Mouse (Mus musculus) intestine, embryonic 15.5 days (tissue): ENCODE results near the gene Tmem50b. TPM values are rescaled to one million over a fixed set of nuclear protein-coding genes. Genes with fewer than 3 reads are reported as not detected.

ENCODE experiments used
- ATAC-seq: fragments of 200-750 bp; cut with Nextera tagmentation; 2 replicates; pipeline ENCODE4 v1.8.0; 2017; ENCODE audit warnings: moderate TSS enrichment, moderate library complexity
- H3K27ac ChIP-seq: fragments of 300-500 bp; sonication (generic); 2 replicates; pipeline ENCODE4 v1.5.1; 2015; ENCODE audit warnings: mild to moderate bottlenecking, inconsistent platforms
- H3K27me3 ChIP-seq: fragments of 300-500 bp; sonication (generic); replicated peaks from 2 replicates; pipeline ENCODE4 v1.6.1; 2015; ENCODE audit warnings: inconsistent platforms
- H3K36me3 ChIP-seq: fragments of 300-500 bp; sonication (generic); 2 replicates; pipeline ENCODE4 v1.6.1; 2015; ENCODE audit warnings: inconsistent platforms
- H3K4me1 ChIP-seq: fragments of 300-500 bp; sonication (generic); replicated peaks from 2 replicates; pipeline ENCODE4 v1.6.1; 2015; ENCODE audit warnings: inconsistent platforms
- H3K4me2 ChIP-seq: fragments of 300-500 bp; sonication (generic); replicated peaks from 2 replicates; pipeline ENCODE4 v1.6.1; 2015; ENCODE audit warnings: mild to moderate bottlenecking, inconsistent platforms
- H3K4me3 ChIP-seq: fragments of 300-500 bp; sonication (generic); replicated peaks from 2 replicates; pipeline ENCODE4 v1.5.1; 2015; ENCODE audit warnings: inconsistent platforms
- H3K9ac ChIP-seq: fragments of 300-500 bp; sonication (generic); 2 replicates; pipeline ENCODE4 v1.6.1; 2015; ENCODE audit warnings: inconsistent platforms
- H3K9me3 ChIP-seq: fragments of 300-500 bp; sonication (generic); 2 replicates; pipeline ENCODE4 v1.6.1; 2016; ENCODE audit warnings: inconsistent platforms
- WGBS: fragments of 180-500 bp; shearing (Covaris S2); methylation state at CpG from one replicate; pipeline ENCODE4 v1.1.7; 2015; 5-methylcytosine and 5-hydroxymethylcytosine counted together
- polyA plus RNA-seq: library from polyadenylated mRNA; unstranded; fragments of >200 nt; fragmentation: Nextera tagmentation; extraction: Ambion mirVana; gene quantifications from 2 replicates; pipeline ENCODE4 v1.2.1, GENCODE M21; 2015

Gene Tmem50b
- polyA plus RNA-seq, 1 experiment from 2014 or later = 31.7 TPM

DNA sequence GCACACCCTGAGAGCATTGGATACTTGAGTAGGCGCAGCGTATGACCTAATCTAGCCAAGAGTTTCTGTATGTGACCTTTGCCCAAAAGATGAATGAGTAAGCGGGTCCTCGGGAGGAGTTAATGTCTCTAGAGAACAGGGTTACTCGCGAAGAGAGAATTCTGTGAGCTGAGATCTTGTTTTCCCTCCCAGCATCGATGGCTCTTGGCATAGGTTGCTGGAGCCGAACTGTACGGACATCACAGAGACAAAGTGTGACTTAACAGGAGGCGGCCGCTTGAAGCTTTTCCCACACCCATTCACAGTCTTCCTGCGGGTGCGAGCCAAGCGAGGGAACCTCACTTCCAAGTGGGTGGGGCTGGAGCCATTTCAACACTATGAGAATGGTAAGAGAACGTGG lies 39.9 kb downstream of the Tmem50b start:
- Histone ChIP-seq H3K27me3 (no peaks in the 10 kb centered on the region), H3K4me2 (no peak overlapping the region), H3K4me1 (peaks cover 29% of the 10 kb centered on the region), H3K27ac (no peak overlapping the region), H3K9me3 (no peaks in the 10 kb centered on the region), H3K9ac (no peak overlapping the region), H3K4me3 (no peak overlapping the region), H3K36me3 (peaks cover 31% of the 10 kb centered on the region; the same call in 1 of the 2 replicates)
- 87% methylated on average over 15 of the region's 15 CpGs for WGBS
- ATAC-seq = no peak

- Histone ChIP-seq H3K36me3 (peaks cover 27% of the 10 kb centered on the region; the same call in 1 of the 2 replicates), H3K4me3 (no peak overlapping the region), H3K27ac (no peak overlapping the region), H3K9me3 (no peaks in the 10 kb centered on the region), H3K9ac (no peak overlapping the region), H3K4me2 (no peak overlapping the region), H3K4me1 (peaks cover 29% of the 10 kb centered on the region), H3K27me3 (no peaks in the 10 kb centered on the region)
- no peak for ATAC-seq
- 90% methylated on average over 7 of the region's 7 CpGs for WGBS
Observed at GRCm38 (mm10) chr16:91557214-91557613, 40.4 kb downstream of the Tmem50b start.

GRCm38 (mm10) chr16:91556659-91557058 lies 40.9 kb downstream of the Tmem50b start:
- no peak overlapping the region for H3K27ac ChIP-seq
- H3K9me3 ChIP-seq = no peaks in the 10 kb centered on the region
- H3K4me3 ChIP-seq = no peak overlapping the region
- H3K36me3 ChIP-seq = peaks cover 21% of the 10 kb centered on the region; the same call in 1 of the 2 replicates
- peaks cover 29% of the 10 kb centered on the region for H3K4me1 ChIP-seq
- ATAC-seq = no peak
- H3K4me2 ChIP-seq = no peak overlapping the region
- no peak overlapping the region for H3K9ac ChIP-seq
- H3K27me3 ChIP-seq = no peaks in the 10 kb centered on the region
- 70% methylated on average over 15 of the region's 15 CpGs for WGBS

DNA sequence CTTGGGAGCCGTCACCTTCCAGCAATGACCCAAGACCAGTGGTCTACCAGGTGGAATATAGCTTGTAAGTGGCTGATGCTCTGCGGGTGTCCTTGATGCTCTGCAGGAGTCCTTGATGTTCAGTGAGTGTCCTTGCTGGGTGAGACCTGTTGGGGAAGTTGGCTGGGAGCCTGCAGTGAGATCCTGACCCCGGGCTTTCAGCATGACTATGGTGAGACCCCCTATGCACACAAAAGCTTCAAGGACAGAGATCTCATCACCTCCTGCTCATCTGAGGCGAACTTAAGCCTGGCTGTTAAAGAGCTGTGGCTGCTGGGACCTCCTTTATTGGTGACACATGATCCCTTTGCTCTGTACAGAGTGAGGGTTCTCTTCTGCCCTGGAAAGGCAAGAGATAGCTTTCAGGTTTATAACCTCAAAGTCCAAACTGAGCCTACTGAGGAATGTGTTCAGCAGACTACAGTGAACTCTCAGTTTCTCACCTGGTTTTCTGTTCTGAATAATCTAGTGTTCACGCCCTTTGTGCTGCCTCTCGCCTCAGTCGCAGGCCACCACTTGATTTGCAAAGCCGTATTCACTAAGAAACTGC lies 42.5 kb downstream of the Tmem50b start:
- Histone ChIP-seq H3K27ac (peak overlapping the region; percentile 25), H3K27me3 (no peaks in the 10 kb centered on the region), H3K4me2 (no peak overlapping the region), H3K36me3 (peaks cover 18% of the 10 kb centered on the region; the same call in 1 of the 2 replicates), H3K9ac (no peak overlapping the region), H3K9me3 (no peaks in the 10 kb centered on the region), H3K4me1 (peaks cover 29% of the 10 kb centered on the region), H3K4me3 (no peak overlapping the region)
- ATAC-seq = peak; percentile 69
- WGBS = 66% methylated on average over 8 of the region's 8 CpGs

DNA sequence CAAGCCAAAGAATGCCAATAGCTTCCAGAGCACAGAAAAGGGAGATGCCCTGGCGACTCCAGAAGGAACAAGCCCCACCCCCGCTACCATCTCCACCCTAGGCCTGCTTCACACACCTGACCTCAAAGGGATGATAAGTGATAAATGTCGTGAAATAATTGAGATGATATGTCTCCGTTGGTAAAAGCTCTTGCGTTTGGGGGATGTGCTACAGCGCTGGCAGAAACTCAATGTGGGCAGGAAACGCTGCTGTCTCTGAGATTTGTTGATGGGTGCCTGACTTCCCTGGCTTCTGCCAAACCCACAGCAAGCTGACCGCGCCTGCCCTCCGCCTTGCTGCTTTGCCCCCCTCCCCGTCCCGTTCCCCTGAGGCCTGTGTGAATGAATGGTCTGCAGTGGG lies 44.0 kb downstream of the Tmem50b start:
- 50% methylated on average over 12 of the region's 12 CpGs for WGBS
- H3K4me3 ChIP-seq = no peak overlapping the region
- peaks cover 35% of the 10 kb centered on the region for H3K4me1 ChIP-seq
- ATAC-seq = no peak
- no peaks in the 10 kb centered on the region for H3K27me3 ChIP-seq
- no peaks in the 10 kb centered on the region for H3K9me3 ChIP-seq
- no peak overlapping the region for H3K9ac ChIP-seq
- H3K27ac ChIP-seq = no peak overlapping the region
- H3K4me2 ChIP-seq = no peak overlapping the region; the same call in 1 of the 2 replicates
- H3K36me3 ChIP-seq = peaks cover 12% of the 10 kb centered on the region; the same call in 1 of the 2 replicates

GRCm38 (mm10) chr16:91552072-91552471 lies 45.5 kb downstream of the Tmem50b start:
- 50% methylated on average over 9 of the region's 9 CpGs for WGBS
- 0 out of 2 replicates have a peak, but pooled peaks cover 4% of the 10 kb centered on the region for H3K36me3 ChIP-seq
- no peaks in the 10 kb centered on the region for H3K9me3 ChIP-seq
- H3K4me2 ChIP-seq = peak overlapping the region; percentile 6; the same call in 1 of the 2 replicates
- H3K4me1 ChIP-seq = peaks cover 39% of the 10 kb centered on the region
- H3K27me3 ChIP-seq = no peaks in the 10 kb centered on the region
- no peak overlapping the region for H3K9ac ChIP-seq
- H3K4me3 ChIP-seq = no peak overlapping the region
- peak; percentile 40 for ATAC-seq
- peak overlapping the region; percentile 75 for H3K27ac ChIP-seq

DNA sequence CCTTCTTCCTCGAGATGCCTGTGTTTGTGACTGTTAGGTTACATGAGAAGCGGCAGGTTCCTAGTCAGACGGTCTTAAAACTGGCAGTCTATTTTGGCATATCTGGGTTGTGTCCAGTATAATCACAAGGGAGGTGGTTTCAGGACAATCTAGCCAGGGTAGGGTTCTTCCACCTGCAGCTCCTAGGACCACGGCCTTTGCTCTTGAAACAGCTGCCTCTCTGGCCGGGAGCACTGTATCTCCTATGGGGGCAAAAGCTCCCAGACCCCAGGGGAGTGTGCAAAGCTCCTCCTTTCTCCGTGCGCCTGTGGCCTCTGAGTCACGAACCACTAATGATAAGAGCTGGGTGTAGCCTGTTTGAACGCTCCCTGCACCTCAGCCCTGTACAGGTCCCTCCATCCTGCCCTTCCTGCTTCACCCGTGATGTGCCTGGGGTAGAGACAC lies 46.5 kb downstream of the Tmem50b start:
- Histone ChIP-seq H3K9me3 (no peaks in the 10 kb centered on the region), H3K27ac (peak overlapping the region; percentile 75), H3K36me3 (0 out of 2 replicates have a peak, but pooled peaks cover 4% of the 10 kb centered on the region), H3K4me1 (peaks cover 44% of the 10 kb centered on the region), H3K4me2 (peak overlapping the region; percentile 6), H3K9ac (no peak overlapping the region), H3K27me3 (no peaks in the 10 kb centered on the region), H3K4me3 (no peak overlapping the region)
- WGBS = 59% methylated on average over 10 of the region's 10 CpGs
- peak; percentile 63 for ATAC-seq

DNA sequence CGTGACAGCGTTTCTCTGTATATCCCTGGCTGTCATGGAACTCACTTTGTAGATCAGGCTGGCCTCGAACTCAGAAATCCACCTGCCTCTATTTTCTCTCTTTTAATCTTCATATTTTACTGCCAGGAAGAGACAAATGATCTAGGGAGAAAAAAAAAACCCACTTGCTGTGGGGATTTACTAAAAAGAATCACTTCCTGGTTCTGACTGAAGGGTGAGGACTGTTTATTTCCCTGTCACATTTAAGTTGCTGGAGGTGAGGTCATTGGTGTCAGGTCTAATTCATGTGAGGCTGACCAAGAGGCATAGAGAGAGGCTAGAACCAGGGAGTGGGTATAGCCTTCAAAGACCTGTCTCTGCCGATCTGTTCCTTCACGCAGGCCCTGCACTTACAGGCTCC lies 48.0 kb downstream of the Tmem50b start:
- H3K4me3 ChIP-seq = no peak overlapping the region
- H3K9me3 ChIP-seq = no peaks in the 10 kb centered on the region
- peaks cover 41% of the 10 kb centered on the region for H3K4me1 ChIP-seq
- H3K9ac ChIP-seq = no peak overlapping the region
- ATAC-seq = no peak
- H3K27me3 ChIP-seq = no peaks in the 10 kb centered on the region
- WGBS = 65% methylated on average over 5 of the region's 5 CpGs
- H3K4me2 ChIP-seq = peak overlapping the region; percentile 74
- no peaks in the 10 kb centered on the region for H3K36me3 ChIP-seq
- peak overlapping the region; percentile 70 for H3K27ac ChIP-seq

DNA sequence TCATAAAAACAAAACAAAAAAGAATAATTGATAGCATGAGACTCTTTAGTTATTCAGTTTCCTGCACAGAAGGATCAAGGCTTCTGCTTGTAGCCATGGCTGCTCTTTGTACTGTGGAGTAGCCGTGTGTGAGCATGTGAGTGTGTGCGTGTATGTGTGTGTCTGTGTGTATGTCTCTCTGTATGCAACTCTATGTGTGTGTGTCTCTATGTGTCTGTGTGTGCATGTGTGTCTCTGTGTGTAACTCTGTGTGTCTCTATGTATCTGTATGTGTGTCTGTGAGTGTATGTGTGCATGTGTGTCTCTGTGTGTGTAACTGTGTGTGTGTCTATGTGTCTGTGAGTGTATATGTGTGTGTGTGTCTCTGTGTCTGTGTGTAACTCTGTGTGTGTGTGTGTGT lies 48.6 kb downstream of the Tmem50b start:
- Histone ChIP-seq H3K27me3 (no peaks in the 10 kb centered on the region), H3K4me1 (peaks cover 34% of the 10 kb centered on the region), H3K36me3 (no peaks in the 10 kb centered on the region), H3K9ac (peak overlapping the region; percentile 14; the same call in 1 of the 2 replicates), H3K4me2 (peak overlapping the region; percentile 74), H3K4me3 (peak overlapping the region; percentile 26), H3K27ac (peak overlapping the region; percentile 80), H3K9me3 (no peaks in the 10 kb centered on the region)
- WGBS = 70% methylated on average over 2 of the region's 2 CpGs
- ATAC-seq = no peak

DNA sequence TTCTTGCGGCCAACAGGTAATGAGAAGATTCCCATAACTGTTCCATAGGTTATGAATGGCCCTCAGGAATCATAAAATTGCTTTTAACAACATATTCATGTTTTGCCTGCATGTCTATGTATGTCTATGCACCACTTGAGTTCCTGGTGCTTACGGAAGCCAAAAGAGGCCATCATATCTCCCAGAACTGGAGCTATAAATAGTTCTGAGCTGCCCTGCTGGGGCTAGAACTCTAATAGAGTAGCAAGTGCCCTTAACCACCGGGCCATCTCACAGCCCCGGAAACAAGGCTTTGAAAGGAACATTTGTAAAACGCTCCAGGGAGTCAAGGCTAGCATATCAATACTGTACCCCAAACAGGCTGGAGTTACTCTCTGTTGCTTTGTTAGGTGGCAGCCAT lies 49.0 kb downstream of the Tmem50b start:
- Histone ChIP-seq H3K36me3 (no peaks in the 10 kb centered on the region), H3K9me3 (no peaks in the 10 kb centered on the region), H3K4me1 (peaks cover 30% of the 10 kb centered on the region), H3K4me2 (peak overlapping the region; percentile 74), H3K9ac (peak overlapping the region; percentile 14; the same call in 1 of the 2 replicates), H3K27ac (peak overlapping the region; percentile 80), H3K27me3 (no peaks in the 10 kb centered on the region), H3K4me3 (peak overlapping the region; percentile 26)
- no peak for ATAC-seq
- 31% methylated on average over 5 of the region's 5 CpGs for WGBS

DNA sequence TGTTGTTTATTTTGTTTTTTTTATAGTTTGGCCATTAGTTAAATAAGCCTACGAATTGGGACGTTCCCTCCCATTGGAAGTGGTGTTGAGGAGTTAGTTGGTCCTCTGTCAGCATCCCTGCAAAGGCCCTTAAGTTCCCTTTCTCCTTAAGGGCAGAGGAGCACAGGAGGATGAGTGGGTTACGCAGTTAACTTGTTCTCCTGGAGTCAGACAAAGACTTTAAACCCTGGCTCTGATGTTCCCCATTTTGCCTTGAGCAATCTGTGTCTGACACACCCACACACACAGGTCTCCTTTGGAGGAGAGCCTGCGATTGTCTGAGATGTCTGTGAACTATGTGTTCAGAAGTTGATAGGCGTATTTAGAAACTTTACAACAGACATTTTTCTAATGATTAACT lies 49.6 kb downstream of the Tmem50b start:
- Histone ChIP-seq H3K27ac (peak overlapping the region; percentile 86), H3K4me3 (peak overlapping the region; percentile 95)

DNA sequence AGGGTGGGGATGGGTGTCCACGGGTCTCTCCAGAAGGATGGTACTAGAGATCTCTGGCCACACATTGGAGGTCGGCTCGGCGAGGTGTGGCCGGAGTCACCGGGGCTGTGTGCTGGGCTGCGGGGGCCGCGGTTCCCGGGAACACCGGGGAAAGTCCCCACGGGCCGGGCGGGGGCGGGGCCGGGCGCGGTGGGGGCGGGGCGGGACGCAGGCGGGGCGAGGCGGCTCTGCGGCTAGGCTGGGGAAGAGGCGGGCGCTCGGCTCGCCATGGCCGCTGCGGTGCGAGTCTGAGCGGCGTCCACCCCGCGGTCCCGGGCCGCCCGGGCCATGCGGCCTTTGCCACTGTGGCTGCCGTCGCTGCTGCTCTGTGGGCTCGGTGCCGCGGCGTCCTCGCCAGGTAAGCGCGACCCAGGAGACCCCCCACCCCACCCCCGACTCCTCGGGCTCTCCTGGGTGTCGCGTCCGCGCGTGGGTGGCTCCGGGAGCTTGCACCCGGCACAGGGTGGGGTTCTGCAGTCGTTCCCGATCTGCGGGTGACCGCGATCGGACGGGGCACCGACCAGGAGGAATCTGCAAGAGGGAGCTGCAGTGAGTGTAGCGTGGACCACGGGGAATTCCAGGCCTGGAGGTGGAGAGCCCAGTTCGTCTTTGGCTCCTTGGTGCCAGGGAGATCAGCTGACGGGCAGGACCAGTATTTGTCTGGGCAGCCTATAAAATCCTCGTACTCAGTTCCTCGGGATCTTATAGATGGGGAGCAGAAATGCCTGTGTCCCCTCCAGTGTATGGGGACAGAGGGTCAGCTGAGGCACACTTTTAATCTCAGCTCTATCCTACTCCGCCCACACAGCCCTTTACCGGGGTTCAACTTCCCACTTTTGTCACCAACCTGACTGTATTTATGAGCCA lies 50.5 kb downstream of the Tmem50b start, which contains the start of gene Ifngr2:
Ifngr2 (plus strand) TSS at position 237 of the 906 bp plus-strand sequence.
- Histone ChIP-seq H3K27ac (peak within 1 kb of the TSS; percentile 86), H3K9me3 (no peaks in the 10 kb centered on the region), H3K36me3 (no peaks in the 10 kb centered on the region), H3K4me3 (peak within 1 kb of the TSS; percentile 95), H3K4me1 (peaks cover 23% of the 10 kb centered on the region; the same call in 1 of the 2 replicates), H3K27me3 (no peaks in the 10 kb centered on the region), H3K9ac (peak within 1 kb of the TSS; percentile 98), H3K4me2 (peak within 1 kb of the TSS; percentile 74)
- ATAC-seq = peak; percentile 84
- WGBS = under 1% methylated on average over 53 of the region's 74 CpGs

More for the DNA sequence above, 49.6 kb downstream of the Tmem50b start:
- Histone ChIP-seq H3K4me2 (peak overlapping the region; percentile 74), H3K36me3 (no peaks in the 10 kb centered on the region), H3K4me1 (peaks cover 24% of the 10 kb centered on the region; the same call in 1 of the 2 replicates), H3K27me3 (no peaks in the 10 kb centered on the region), H3K9me3 (no peaks in the 10 kb centered on the region), H3K9ac (peak overlapping the region; percentile 98; the same call in 1 of the 2 replicates)
- ATAC-seq = peak; percentile 40
- WGBS = 40% methylated on average over 5 of the region's 5 CpGs
